Mouse (Mus musculus): ENCODE data around the gene Pnck. TPM values are rescaled to one million over a fixed set of nuclear protein-coding genes. Genes with fewer than 3 reads are reported as not detected.

Gene Pnck
- polyA plus RNA-seq, 1 experiment from 2014 or later: 15.7 TPM

- Histone ChIP-seq H3K36me3 (ENCODE audit: insufficient read depth, low read length) (no peaks in the 10 kb centered on the region), H3K4me1 (replicated peaks; ENCODE audit: insufficient read depth, low read length) (no peaks in the 10 kb centered on the region), H3K27me3 (ENCODE audit: insufficient read depth, low read length) (no peaks in the 10 kb centered on the region), H3K4me3 (replicated peaks; ENCODE audit: low read depth, low read length) (no peak overlapping the region), H3K9ac (ENCODE audit: low read depth, low read length) (no peak overlapping the region), H3K27ac (no peak overlapping the region), H3K9me3 (replicated peaks; ENCODE audit: low read length) (no peaks in the 10 kb centered on the region), H3K4me2 (ENCODE audit: low read length) (no peak overlapping the region)
- peak; percentile 40 for DNase-seq (ENCODE audit: low spot score)
- no peak for ATAC-seq (replicated peaks; ENCODE audit: low FRiP score, low read depth)
- TF ChIP-seq CTCF (IDR thresholded peaks at IDR 0.05; ENCODE audit: low read depth): peak; percentile 50
Measured at GRCm38 (mm10) chrX:73663143-73663542, 3.2 kb upstream of the Pnck start.

- H3K27ac ChIP-seq: no peak overlapping the region
- peak overlapping the region; percentile 79 for H3K4me2 ChIP-seq (ENCODE audit: low read length)
- H3K9me3 ChIP-seq (replicated peaks; ENCODE audit: low read length): no peaks in the 10 kb centered on the region
- H3K4me3 ChIP-seq (replicated peaks; ENCODE audit: low read depth, low read length): peak overlapping the region; percentile 42
- ATAC-seq (replicated peaks; ENCODE audit: low FRiP score, low read depth) (no peak), DNase-seq (ENCODE audit: low spot score) (no peak)
- H3K36me3 ChIP-seq (ENCODE audit: insufficient read depth, low read length): no peaks in the 10 kb centered on the region
- WGBS: 64% methylated on average over 3 of the region's 3 CpGs
- no peaks in the 10 kb centered on the region for H3K27me3 ChIP-seq (ENCODE audit: insufficient read depth, low read length)
- no peaks in the 10 kb centered on the region for H3K4me1 ChIP-seq (replicated peaks; ENCODE audit: insufficient read depth, low read length)
- TF ChIP-seq CTCF (IDR thresholded peaks at IDR 0.05; ENCODE audit: low read depth): no peak
- peak overlapping the region; percentile 53 for H3K9ac ChIP-seq (ENCODE audit: low read depth, low read length)
Measured at GRCm38 (mm10) chrX:73660284-73660665, 358 bp upstream of the Pnck start.

GRCm38 (mm10) chrX:73658936-73659574 is 862 bp downstream of the Pnck start:
- Histone ChIP-seq H3K4me3 (replicated peaks; ENCODE audit: low read depth, low read length) (peak overlapping the region; percentile 42; the same call in 1 of the 2 replicates), H3K27ac (no peak overlapping the region), H3K27me3 (ENCODE audit: insufficient read depth, low read length) (no peaks in the 10 kb centered on the region), H3K4me2 (ENCODE audit: low read length) (peak overlapping the region; percentile 79), H3K9me3 (replicated peaks; ENCODE audit: low read length) (no peaks in the 10 kb centered on the region), H3K36me3 (ENCODE audit: insufficient read depth, low read length) (no peaks in the 10 kb centered on the region), H3K4me1 (replicated peaks; ENCODE audit: insufficient read depth, low read length) (no peaks in the 10 kb centered on the region), H3K9ac (ENCODE audit: low read depth, low read length) (no peak overlapping the region)
- no peak for TF ChIP-seq CTCF (IDR thresholded peaks at IDR 0.05; ENCODE audit: low read depth)
- WGBS: 59% methylated on average over 13 of the region's 13 CpGs
- DNase-seq (ENCODE audit: low spot score) (no peak), ATAC-seq (replicated peaks; ENCODE audit: low FRiP score, low read depth) (0 out of 2 replicates have a peak, but pooled peaks have one; percentile 27)

GRCm38 (mm10) chrX:73658391-73658790 is 1.5 kb downstream of the Pnck start:
- Histone ChIP-seq H3K4me3 (replicated peaks; ENCODE audit: low read depth, low read length) (no peak overlapping the region), H3K27me3 (ENCODE audit: insufficient read depth, low read length) (no peaks in the 10 kb centered on the region), H3K4me1 (replicated peaks; ENCODE audit: insufficient read depth, low read length) (no peaks in the 10 kb centered on the region), H3K9ac (ENCODE audit: low read depth, low read length) (no peak overlapping the region), H3K36me3 (ENCODE audit: insufficient read depth, low read length) (no peaks in the 10 kb centered on the region), H3K27ac (no peak overlapping the region), H3K4me2 (ENCODE audit: low read length) (no peak overlapping the region), H3K9me3 (replicated peaks; ENCODE audit: low read length) (no peaks in the 10 kb centered on the region)
- no peak for TF ChIP-seq CTCF (IDR thresholded peaks at IDR 0.05; ENCODE audit: low read depth)
- no peak for ATAC-seq (replicated peaks; ENCODE audit: low FRiP score, low read depth)
- DNase-seq (ENCODE audit: low spot score): no peak
- WGBS: 57% methylated on average over 7 of the region's 7 CpGs

- no peaks in the 10 kb centered on the region for H3K4me1 ChIP-seq (replicated peaks; ENCODE audit: insufficient read depth, low read length)
- no peaks in the 10 kb centered on the region for H3K27me3 ChIP-seq (ENCODE audit: insufficient read depth, low read length)
- ATAC-seq (replicated peaks; ENCODE audit: low FRiP score, low read depth): no peak
- TF ChIP-seq CTCF (IDR thresholded peaks at IDR 0.05; ENCODE audit: low read depth): peak; percentile 71
- no peak overlapping the region for H3K4me2 ChIP-seq (ENCODE audit: low read length)
- peak; percentile 51 for DNase-seq (ENCODE audit: low spot score)
- WGBS: 59% methylated on average over 3 of the region's 3 CpGs
- H3K9ac ChIP-seq (ENCODE audit: low read depth, low read length): no peak overlapping the region
- H3K4me3 ChIP-seq (replicated peaks; ENCODE audit: low read depth, low read length): no peak overlapping the region
- H3K27ac ChIP-seq: no peak overlapping the region
- no peaks in the 10 kb centered on the region for H3K9me3 ChIP-seq (replicated peaks; ENCODE audit: low read length)
- H3K36me3 ChIP-seq (ENCODE audit: insufficient read depth, low read length): no peaks in the 10 kb centered on the region
Measured at GRCm38 (mm10) chrX:73655529-73655928, 4.4 kb downstream of the Pnck start.

GRCm38 (mm10) chrX:73654177-73654576 is 5.7 kb downstream of the Pnck start:
- ATAC-seq (replicated peaks; ENCODE audit: low FRiP score, low read depth) (peak; percentile 71), DNase-seq (ENCODE audit: low spot score) (peak; percentile 70)
- Histone ChIP-seq H3K36me3 (ENCODE audit: insufficient read depth, low read length) (no peaks in the 10 kb centered on the region), H3K9ac (ENCODE audit: low read depth, low read length) (no peak overlapping the region), H3K4me3 (replicated peaks; ENCODE audit: low read depth, low read length) (no peak overlapping the region), H3K9me3 (replicated peaks; ENCODE audit: low read length) (no peaks in the 10 kb centered on the region), H3K27ac (no peak overlapping the region), H3K27me3 (ENCODE audit: insufficient read depth, low read length) (no peaks in the 10 kb centered on the region), H3K4me2 (ENCODE audit: low read length) (no peak overlapping the region), H3K4me1 (replicated peaks; ENCODE audit: insufficient read depth, low read length) (no peaks in the 10 kb centered on the region)
- WGBS: 11% methylated on average over 6 of the region's 6 CpGs
- peak; percentile 86 for TF ChIP-seq CTCF (IDR thresholded peaks at IDR 0.05; ENCODE audit: low read depth)

- Histone ChIP-seq H3K27me3 (ENCODE audit: insufficient read depth, low read length) (no peaks in the 10 kb centered on the region), H3K9me3 (replicated peaks; ENCODE audit: low read length) (no peaks in the 10 kb centered on the region), H3K9ac (ENCODE audit: low read depth, low read length) (no peak overlapping the region), H3K4me2 (ENCODE audit: low read length) (no peak overlapping the region), H3K27ac (no peak overlapping the region), H3K4me1 (replicated peaks; ENCODE audit: insufficient read depth, low read length) (no peaks in the 10 kb centered on the region), H3K4me3 (replicated peaks; ENCODE audit: low read depth, low read length) (no peak overlapping the region), H3K36me3 (ENCODE audit: insufficient read depth, low read length) (no peaks in the 10 kb centered on the region)
- DNase-seq (ENCODE audit: low spot score) (no peak), ATAC-seq (replicated peaks; ENCODE audit: low FRiP score, low read depth) (no peak)
- TF ChIP-seq CTCF (IDR thresholded peaks at IDR 0.05; ENCODE audit: low read depth): no peak
- WGBS: 85% methylated on average over 6 of the region's 6 CpGs
Measured at GRCm38 (mm10) chrX:73653392-73653791, 6.5 kb downstream of the Pnck start.

Data from kidney, postnatal 0 days (tissue).